Mouse (Mus musculus) limb, embryonic 10.5 days (tissue): ENCODE results near the gene Gm11541. TPM values are rescaled to one million over a fixed set of nuclear protein-coding genes. Genes with fewer than 3 reads are reported as not detected.

Source experiments
- DNase-seq: peaks from one replicate; pipeline ENCODE4 v3.0.0-alpha.2; 2017; ENCODE audit warnings: low spot score
- H3K27ac ChIP-seq: fragments of 300-500 bp; sonication (generic); 2 replicates; pipeline ENCODE4 v1.5.1; 2016; ENCODE audit warnings: mild to moderate bottlenecking
- H3K27me3 ChIP-seq: fragments of 300-500 bp; sonication (generic); 2 replicates; pipeline ENCODE4 v1.6.1; 2016; ENCODE audit warnings: low read depth, mild to moderate bottlenecking; ENCODE audit not compliant: poor library complexity, severe bottlenecking
- H3K36me3 ChIP-seq: fragments of 300-500 bp; sonication (generic); 2 replicates; pipeline ENCODE4 v1.6.1; 2016; ENCODE audit warnings: mild to moderate bottlenecking, moderate library complexity
- H3K4me1 ChIP-seq: fragments of 300-500 bp; sonication (generic); 2 replicates; pipeline ENCODE4 v1.6.1; 2016
- H3K4me3 ChIP-seq: fragments of 300-500 bp; sonication (generic); 2 replicates; pipeline ENCODE4 v1.5.1; 2016; ENCODE audit warnings: mild to moderate bottlenecking, moderate library complexity
- H3K9me3 ChIP-seq: fragments of 300-500 bp; sonication (generic); replicated peaks from 2 replicates; pipeline ENCODE4 v1.6.1; 2016; ENCODE audit warnings: mild to moderate bottlenecking
- WGBS: fragments of 180-500 bp; shearing (Covaris S2); methylation state at CpG from one replicate; pipeline ENCODE4 v1.1.7; 2016; 5-methylcytosine and 5-hydroxymethylcytosine counted together
- polyA plus RNA-seq: library from polyadenylated mRNA; unstranded; fragments of >200 nt; fragmentation: Nextera tagmentation; extraction: Ambion mirVana; gene quantifications from 2 replicates; pipeline ENCODE4 v1.2.1, GENCODE M21; 2016

Gene Gm11541
- polyA plus RNA-seq, 1 experiment from 2014 or later: not detected

GRCm38 (mm10) chr11:94687178-94687577 lies 17.1 kb downstream of the Gm11541 start:
- Histone ChIP-seq H3K27ac (no peak overlapping the region), H3K27me3 (no peaks in the 10 kb centered on the region), H3K4me3 (no peak overlapping the region), H3K9me3 (no peaks in the 10 kb centered on the region), H3K4me1 (no peaks in the 10 kb centered on the region), H3K36me3 (no peaks in the 10 kb centered on the region)
- 87% methylated on average over 6 of the region's 6 CpGs for WGBS
- no peak for DNase-seq

- Histone ChIP-seq H3K4me1 (peaks cover 8% of the 10 kb centered on the region), H3K36me3 (no peaks in the 10 kb centered on the region), H3K27ac (no peak overlapping the region), H3K9me3 (no peaks in the 10 kb centered on the region), H3K4me3 (no peak overlapping the region), H3K27me3 (no peaks in the 10 kb centered on the region)
- DNase-seq: no peak
- 84% methylated on average over 7 of the region's 7 CpGs for WGBS
Measured at GRCm38 (mm10) chr11:94682427-94682826, 21.9 kb downstream of the Gm11541 start.

GRCm38 (mm10) chr11:94681640-94682039 lies 22.7 kb downstream of the Gm11541 start:
- Histone ChIP-seq H3K27ac (no peak overlapping the region), H3K36me3 (no peaks in the 10 kb centered on the region), H3K27me3 (no peaks in the 10 kb centered on the region), H3K4me3 (no peak overlapping the region), H3K9me3 (no peaks in the 10 kb centered on the region), H3K4me1 (peaks cover 13% of the 10 kb centered on the region)
- no peak for DNase-seq
- WGBS: 89% methylated on average over 4 of the region's 4 CpGs

GRCm38 (mm10) chr11:94680639-94681038 lies 23.7 kb downstream of the Gm11541 start:
- H3K4me3 ChIP-seq: no peak overlapping the region
- H3K36me3 ChIP-seq: no peaks in the 10 kb centered on the region
- H3K4me1 ChIP-seq: peaks cover 22% of the 10 kb centered on the region
- no peaks in the 10 kb centered on the region for H3K27me3 ChIP-seq
- no peak for DNase-seq
- H3K27ac ChIP-seq: no peak overlapping the region
- H3K9me3 ChIP-seq: no peaks in the 10 kb centered on the region

DNA sequence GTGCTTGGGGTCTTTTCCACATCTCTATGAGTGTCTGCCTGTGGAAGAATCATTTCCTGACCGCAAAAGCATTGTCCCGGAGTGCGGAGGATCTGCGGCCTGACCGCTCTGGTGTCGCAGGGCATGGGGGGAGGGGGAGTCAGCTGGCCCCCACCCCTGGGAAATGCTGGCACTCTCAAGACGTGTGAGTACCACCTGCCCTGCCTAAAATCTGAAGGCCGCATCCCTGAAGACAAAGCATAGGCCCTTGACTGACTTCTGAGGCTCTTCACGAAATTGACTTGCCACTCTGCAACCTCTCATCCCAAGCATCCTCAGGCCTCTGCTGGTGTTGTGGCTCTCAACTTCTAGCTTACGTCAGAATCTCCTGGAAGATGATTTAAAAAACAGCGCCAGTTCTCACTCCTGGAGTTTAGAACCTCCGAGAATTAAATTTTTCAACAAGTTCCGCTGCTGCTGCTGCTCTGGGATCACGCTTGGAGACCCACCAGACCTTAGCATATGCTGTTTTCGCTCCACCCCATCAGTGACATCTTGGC lies 26.6 kb downstream of the Gm11541 start:
- no peak for DNase-seq
- H3K4me1 ChIP-seq: peaks cover 38% of the 10 kb centered on the region
- no peaks in the 10 kb centered on the region for H3K27me3 ChIP-seq
- no peaks in the 10 kb centered on the region for H3K9me3 ChIP-seq
- H3K27ac ChIP-seq: peak overlapping the region; percentile 98
- H3K4me3 ChIP-seq: peak overlapping the region; percentile 99
- peaks cover 15% of the 10 kb centered on the region for H3K36me3 ChIP-seq
- 36% methylated on average over 15 of the region's 15 CpGs for WGBS

DNA sequence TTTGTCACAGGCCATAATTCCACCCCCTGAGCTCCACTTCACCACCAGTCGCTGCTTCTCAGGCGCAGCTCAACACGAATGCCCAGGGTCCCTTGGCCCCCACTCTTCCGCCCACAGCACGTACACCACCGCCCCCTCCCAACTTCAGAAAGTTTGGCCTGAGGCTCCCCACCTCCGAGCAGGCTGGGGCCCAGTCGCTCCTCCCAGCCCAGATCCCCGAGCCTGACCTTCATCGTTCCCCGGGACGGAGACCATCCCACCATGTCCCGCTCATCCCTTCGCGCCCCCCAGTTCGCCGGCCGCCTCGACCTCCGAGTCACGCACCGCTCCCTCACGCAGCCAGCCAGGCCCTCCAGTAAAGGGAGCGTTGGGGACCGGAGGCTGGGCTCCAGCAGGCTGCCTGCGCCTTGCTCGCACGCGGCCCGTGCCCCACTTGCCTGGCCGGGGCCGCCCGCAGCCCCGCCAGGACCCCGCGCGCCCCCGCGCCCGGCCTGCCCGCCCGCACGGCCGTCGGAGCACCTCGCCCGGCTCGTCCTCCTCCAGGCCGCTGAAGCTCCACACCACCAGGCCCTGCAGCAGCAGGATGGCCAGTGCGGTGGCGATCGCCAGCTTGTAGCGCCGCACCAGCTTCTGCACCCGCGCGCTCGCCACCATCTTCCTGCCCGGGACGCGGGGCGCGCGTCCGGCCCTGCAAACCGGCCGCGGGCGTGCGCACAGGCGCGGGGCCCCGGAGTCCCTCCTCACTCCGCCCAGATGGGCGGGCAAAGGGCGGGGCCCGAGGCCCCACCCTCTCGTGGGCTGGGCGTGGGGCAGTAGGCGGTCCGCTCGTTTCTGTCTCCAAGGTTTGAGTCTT lies 27.3 kb downstream of the Gm11541 start, which contains the start of gene Xylt2:
Xylt2 (minus strand) TSS at position 762 of the 853 bp plus-strand sequence.
- WGBS: under 1% methylated on average over 82 of the region's 82 CpGs
- H3K27me3 ChIP-seq: no peaks in the 10 kb centered on the region
- peak within 1 kb of the TSS; percentile 98 for H3K27ac ChIP-seq
- peaks cover 38% of the 10 kb centered on the region for H3K4me1 ChIP-seq
- H3K4me3 ChIP-seq: peak within 1 kb of the TSS; percentile 99
- peaks cover 15% of the 10 kb centered on the region for H3K36me3 ChIP-seq
- DNase-seq: peak; percentile 93
- H3K9me3 ChIP-seq: no peaks in the 10 kb centered on the region

DNA sequence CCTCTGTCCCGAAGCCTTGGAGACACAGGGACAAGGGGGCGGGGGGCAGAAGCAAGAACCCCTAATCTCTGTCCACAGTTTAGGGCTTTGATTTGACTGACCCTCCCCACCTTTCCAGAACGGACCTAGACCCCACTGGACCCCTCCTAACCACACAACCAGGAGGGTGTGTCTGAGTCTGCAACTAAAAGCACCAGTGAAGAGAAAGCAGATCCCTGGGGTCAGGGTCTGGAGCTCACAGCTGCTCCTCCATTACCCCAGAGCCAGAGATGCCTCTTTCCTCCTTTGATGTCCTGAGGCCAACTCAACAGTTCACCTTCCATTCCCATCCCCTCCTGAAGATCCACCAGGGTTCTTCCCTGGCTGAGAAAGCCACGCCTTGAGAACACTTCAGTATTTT lies 28.0 kb downstream of the Gm11541 start:
- DNase-seq: no peak
- peaks cover 15% of the 10 kb centered on the region for H3K36me3 ChIP-seq
- H3K9me3 ChIP-seq: no peaks in the 10 kb centered on the region
- peak overlapping the region; percentile 99 for H3K4me3 ChIP-seq
- 47% methylated on average over 4 of the region's 4 CpGs for WGBS
- peak overlapping the region; percentile 98 for H3K27ac ChIP-seq
- no peaks in the 10 kb centered on the region for H3K27me3 ChIP-seq
- H3K4me1 ChIP-seq: peaks cover 38% of the 10 kb centered on the region

DNA sequence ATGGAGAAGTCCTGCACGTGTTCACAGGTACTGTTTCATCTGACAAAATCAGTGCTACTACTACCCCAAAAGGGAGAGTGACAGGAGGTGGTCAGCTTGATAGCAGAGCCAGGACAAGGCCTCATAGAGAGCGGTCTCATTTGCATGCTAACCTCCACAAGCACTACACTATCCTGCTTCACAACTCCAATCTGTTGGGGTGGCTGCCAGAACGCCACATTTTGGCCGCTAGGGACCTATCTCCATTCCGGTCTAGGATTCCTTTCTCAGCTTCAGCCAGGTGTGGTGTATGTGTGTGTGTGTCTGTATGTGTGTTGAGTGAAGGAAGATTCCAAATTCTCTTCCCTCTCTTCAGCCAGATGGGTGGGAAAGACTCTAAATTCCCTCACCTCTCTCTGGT lies 28.9 kb downstream of the Gm11541 start:
- no peak for DNase-seq
- H3K27ac ChIP-seq: no peak overlapping the region
- H3K9me3 ChIP-seq: no peaks in the 10 kb centered on the region
- WGBS: 88% methylated on average over 5 of the region's 5 CpGs
- H3K4me1 ChIP-seq: peaks cover 38% of the 10 kb centered on the region
- H3K36me3 ChIP-seq: peaks cover 23% of the 10 kb centered on the region
- H3K27me3 ChIP-seq: no peaks in the 10 kb centered on the region
- 0 out of 2 replicates have a peak overlapping the region, but pooled peaks have one; percentile 99 for H3K4me3 ChIP-seq

- Histone ChIP-seq H3K4me1 (peaks cover 38% of the 10 kb centered on the region), H3K36me3 (peaks cover 27% of the 10 kb centered on the region), H3K9me3 (no peaks in the 10 kb centered on the region), H3K27ac (no peak overlapping the region), H3K4me3 (no peak overlapping the region), H3K27me3 (no peaks in the 10 kb centered on the region)
- DNase-seq: no peak
- WGBS: 90% methylated on average over 5 of the region's 5 CpGs
Measured at GRCm38 (mm10) chr11:94674984-94675383, 29.3 kb downstream of the Gm11541 start.

- 93% methylated on average over 6 of the region's 6 CpGs for WGBS
- H3K9me3 ChIP-seq: no peaks in the 10 kb centered on the region
- no peaks in the 10 kb centered on the region for H3K4me1 ChIP-seq
- no peak for DNase-seq
- H3K4me3 ChIP-seq: no peak overlapping the region
- H3K36me3 ChIP-seq: peaks cover 98% of the 10 kb centered on the region
- H3K27me3 ChIP-seq: no peaks in the 10 kb centered on the region
- H3K27ac ChIP-seq: no peak overlapping the region
Measured at GRCm38 (mm10) chr11:94665281-94665680, 39.0 kb downstream of the Gm11541 start.

GRCm38 (mm10) chr11:94661344-94661743 lies 43.0 kb downstream of the Gm11541 start:
- H3K36me3 ChIP-seq: peaks cover 95% of the 10 kb centered on the region
- H3K4me1 ChIP-seq: no peaks in the 10 kb centered on the region
- H3K27me3 ChIP-seq: no peaks in the 10 kb centered on the region
- no peaks in the 10 kb centered on the region for H3K9me3 ChIP-seq
- H3K4me3 ChIP-seq: no peak overlapping the region
- DNase-seq: no peak
- 75% methylated on average over 1 of the region's 1 CpGs for WGBS
- H3K27ac ChIP-seq: no peak overlapping the region

GRCm38 (mm10) chr11:94653663-94654436 lies 50.4 kb downstream of the Gm11541 start, which contains the start of the genes Mrpl27 and Eme1:
Mrpl27 (plus strand) TSS chr11:94653767.
Eme1 (minus strand) TSS chr11:94653964.
- peak; percentile 86 for DNase-seq
- Histone ChIP-seq H3K27ac (peak within 1 kb of the TSS; percentile 93), H3K9me3 (no peaks in the 10 kb centered on the region), H3K4me3 (peak within 1 kb of the TSS; percentile 71), H3K4me1 (peaks cover 14% of the 10 kb centered on the region), H3K27me3 (no peaks in the 10 kb centered on the region), H3K36me3 (peaks cover 62% of the 10 kb centered on the region)
- 2% methylated on average over 32 of the region's 32 CpGs for WGBS

- peak overlapping the region; percentile 71 for H3K4me3 ChIP-seq
- no peaks in the 10 kb centered on the region for H3K27me3 ChIP-seq
- 55% methylated on average over 8 of the region's 8 CpGs for WGBS
- peaks cover 62% of the 10 kb centered on the region for H3K36me3 ChIP-seq
- H3K27ac ChIP-seq: peak overlapping the region; percentile 93; the same call in 1 of the 2 replicates
- peaks cover 14% of the 10 kb centered on the region for H3K4me1 ChIP-seq
- no peak for DNase-seq
- H3K9me3 ChIP-seq: no peaks in the 10 kb centered on the region
Measured at GRCm38 (mm10) chr11:94652973-94653372, 51.3 kb downstream of the Gm11541 start.
